Mouse (Mus musculus): ENCODE measurements around the gene Mcm3ap.

GRCm38 (mm10) chr10:76455289-76455688 lies 13.4 kb upstream of the Mcm3ap start:
- TF ChIP-seq CTCF (IDR thresholded peaks at IDR 0.05; ENCODE audit: low read depth, low read length) = peak; percentile 51
- no peak for TF ChIP-seq POLR2AphosphoS5 (IDR thresholded peaks at IDR 0.05; ENCODE audit: insufficient replicate concordance, low read depth, low read length)
- TF ChIP-seq TAL1 (conservative IDR thresholded peaks at IDR 0.05; ENCODE audit: low read depth, low read length) = no peak
